8 mouse cellular contexts compared by ENCODE assay signal in the genomic region with DNA sequence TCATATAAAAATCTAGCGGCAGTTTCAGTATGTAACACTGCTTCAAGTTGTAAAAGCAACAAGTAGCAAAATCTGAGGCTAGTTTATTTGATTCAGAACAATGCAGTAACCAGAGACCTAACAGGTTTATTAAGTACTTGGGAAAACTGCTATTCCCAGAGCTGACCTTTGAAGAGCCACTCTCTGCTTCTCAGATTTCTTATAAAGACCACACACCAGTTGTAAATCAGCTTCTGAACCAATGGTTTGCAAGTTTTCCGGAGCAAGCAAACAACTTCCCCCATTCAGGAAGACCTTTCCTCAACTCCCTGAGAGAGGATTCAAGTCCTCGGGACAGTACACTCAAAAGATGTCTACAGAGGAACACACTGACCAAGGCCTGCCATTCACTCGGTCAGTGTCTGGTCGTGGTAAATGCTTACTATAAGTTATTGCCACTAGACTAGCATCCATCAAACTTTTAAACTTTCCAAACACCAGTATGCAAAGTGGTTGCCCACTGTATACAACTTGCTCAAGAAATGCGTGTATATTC. TPM values are rescaled to one million over a fixed set of nuclear protein-coding genes. Genes with fewer than 3 reads are reported as not detected.
A peak's percentile ranks its signal among the peaks of the same experiment; 100 is the strongest.
DNase-seq lines count a peak whose midpoint lies in the region; ATAC-seq and TF ChIP-seq lines count a peak whose summit lies in the region.

No protein-coding gene starts in this region.

- H3K36me3 ChIP-seq in lung, postnatal 0 days (ENCODE audit: insufficient read depth, low read length), result no peaks in the 10 kb centered on the region
- no peaks in the 10 kb centered on the region for H3K36me3 ChIP-seq in forebrain, embryonic 11.5 days (ENCODE audit: control insufficient read depth, insufficient read depth, low read length)
- no peaks in the 10 kb centered on the region for H3K36me3 ChIP-seq in liver, embryonic 11.5 days (ENCODE audit: control insufficient read depth, insufficient read depth, low read length)
- no peaks in the 10 kb centered on the region for H3K36me3 ChIP-seq in stomach, embryonic 16.5 days (ENCODE audit: control insufficient read depth, insufficient read depth, low read length)

- 9% methylated on average over 6 of the region's 6 CpGs for WGBS in lung, postnatal 0 days
- WGBS in forebrain, embryonic 11.5 days, result 21% methylated on average over 6 of the region's 6 CpGs
- WGBS in liver, embryonic 11.5 days, result 21% methylated on average over 6 of the region's 6 CpGs
- WGBS in stomach, embryonic 16.5 days, result 13% methylated on average over 6 of the region's 6 CpGs

- peak overlapping the region; percentile 93 for H3K4me3 ChIP-seq in lung, postnatal 0 days (ENCODE audit: low read depth, low read length)
- H3K4me3 ChIP-seq in forebrain, embryonic 11.5 days (ENCODE audit: low read depth, low read length), result peak overlapping the region; percentile 86
- peak overlapping the region; percentile 88 for H3K4me3 ChIP-seq in liver, embryonic 11.5 days (ENCODE audit: low read depth, low read length)
- H3K4me3 ChIP-seq in stomach, embryonic 16.5 days (replicated peaks; ENCODE audit: low read length), result peak overlapping the region; percentile 87

- TF ChIP-seq EP300 in lung, postnatal 0 days (IDR thresholded peaks at IDR 0.05), result no peak

- DNase-seq in lung, postnatal 0 days (ENCODE audit: low spot score), result peak; percentile 20
- no peak for DNase-seq in lung, postnatal 25 days (ENCODE audit: low spot score)
- no peak for DNase-seq in forebrain, embryonic 11.5 days (ENCODE audit: low spot score)
- DNase-seq in liver, embryonic 11.5 days (ENCODE audit: low spot score), result no peak
- no peak for DNase-seq in thymus, postnatal 4 days
- DNase-seq in cerebellum, postnatal 36 days, result no peak
- no peak for DNase-seq in spleen, postnatal 14 days (ENCODE audit: low spot score in 2 of 2)

- peak overlapping the region; percentile 93; the same call in 1 of the 2 replicates for H3K9ac ChIP-seq in lung, postnatal 0 days (replicated peaks; ENCODE audit: low read depth)
- H3K9ac ChIP-seq in forebrain, embryonic 11.5 days (ENCODE audit: low read length), result peak overlapping the region; percentile 96
- peak overlapping the region; percentile 95 for H3K9ac ChIP-seq in liver, embryonic 11.5 days (ENCODE audit: low read depth, low read length)
- peak overlapping the region; percentile 98 for H3K9ac ChIP-seq in stomach, embryonic 16.5 days (ENCODE audit: low read length)

- TF ChIP-seq CTCF in lung, postnatal 0 days (IDR thresholded peaks at IDR 0.05), result no peak

- no peak for ATAC-seq in lung, postnatal 0 days
- ATAC-seq in forebrain, embryonic 11.5 days (replicated peaks; ENCODE audit: low FRiP score), result no peak
- no peak for ATAC-seq in liver, embryonic 11.5 days (replicated peaks; ENCODE audit: low FRiP score)
- ATAC-seq in stomach, embryonic 16.5 days (ENCODE audit: insufficient read depth, low FRiP score), result no peak

- peak overlapping the region; percentile 99 for H3K27ac ChIP-seq in lung, postnatal 0 days (ENCODE audit: low read length)
- H3K27ac ChIP-seq in forebrain, embryonic 11.5 days (ENCODE audit: low read depth, low read length), result no peak overlapping the region
- peak overlapping the region; percentile 96; the same call in 1 of the 2 replicates for H3K27ac ChIP-seq in liver, embryonic 11.5 days (ENCODE audit: low read depth, low read length)
- H3K27ac ChIP-seq in stomach, embryonic 16.5 days (ENCODE audit: low read length), result peak overlapping the region; percentile 98; the same call in 1 of the 2 replicates

- peak overlapping the region; percentile 81 for H3K4me2 ChIP-seq in lung, postnatal 0 days (replicated peaks; ENCODE audit: low read depth, low read length)
- peak overlapping the region; percentile 66 for H3K4me2 ChIP-seq in forebrain, embryonic 11.5 days (ENCODE audit: low read depth, low read length, severe bottlenecking)
- H3K4me2 ChIP-seq in liver, embryonic 11.5 days, result peak overlapping the region; percentile 76
- H3K4me2 ChIP-seq in stomach, embryonic 16.5 days (ENCODE audit: low read depth, low read length), result peak overlapping the region; percentile 67

- no peaks in the 10 kb centered on the region for H3K9me3 ChIP-seq in lung, postnatal 0 days (ENCODE audit: low read length)
- H3K9me3 ChIP-seq in forebrain, embryonic 11.5 days (ENCODE audit: control insufficient read depth, low read length), result no peaks in the 10 kb centered on the region
- H3K9me3 ChIP-seq in liver, embryonic 11.5 days (ENCODE audit: control insufficient read depth, low read length), result no peaks in the 10 kb centered on the region
- no peaks in the 10 kb centered on the region for H3K9me3 ChIP-seq in stomach, embryonic 16.5 days (replicated peaks; ENCODE audit: control insufficient read depth, low read length)

- H3K27me3 ChIP-seq in lung, postnatal 0 days (replicated peaks; ENCODE audit: insufficient read depth, low read length), result no peaks in the 10 kb centered on the region
- no peaks in the 10 kb centered on the region for H3K27me3 ChIP-seq in forebrain, embryonic 11.5 days (ENCODE audit: control insufficient read depth, insufficient read depth, low read length)
- H3K27me3 ChIP-seq in liver, embryonic 11.5 days (replicated peaks; ENCODE audit: control insufficient read depth, insufficient read depth, low read length), result no peaks in the 10 kb centered on the region
- no peaks in the 10 kb centered on the region for H3K27me3 ChIP-seq in stomach, embryonic 16.5 days (ENCODE audit: control insufficient read depth, insufficient read depth, low read length)

- peaks cover 15% of the 10 kb centered on the region for H3K4me1 ChIP-seq in lung, postnatal 0 days (ENCODE audit: insufficient read depth, low read depth, low read length)
- peaks cover 4% of the 10 kb centered on the region; the same call in 1 of the 2 replicates for H3K4me1 ChIP-seq in forebrain, embryonic 11.5 days (replicated peaks; ENCODE audit: control insufficient read depth, insufficient read depth, low read length)
- H3K4me1 ChIP-seq in liver, embryonic 11.5 days (replicated peaks; ENCODE audit: control insufficient read depth, insufficient read depth, low read length), result peaks cover 27% of the 10 kb centered on the region
- peaks cover 17% of the 10 kb centered on the region for H3K4me1 ChIP-seq in stomach, embryonic 16.5 days (ENCODE audit: control insufficient read depth, insufficient read depth, low read length)

RNA-seq across cellular contexts. Expression of gene Fbxl17, which starts 1.6 kb away (rescaled TPM):
- 6.9 and 7.6 TPM in 2 replicates for polyA plus RNA-seq in lung, postnatal 0 days (2015; fragmentation: Nextera tagmentation; extraction: Ambion mirVana)
- 5.8 and 6.9 TPM in 2 replicates for polyA plus RNA-seq in forebrain, embryonic 11.5 days (2014; fragmentation: Nextera tagmentation; extraction: Ambion mirVana)
- polyA plus RNA-seq in liver, embryonic 11.5 days (2014; fragmentation: Nextera tagmentation; extraction: Ambion mirVana), result 2.8 and 3.0 TPM in 2 replicates
- polyA plus RNA-seq in stomach, embryonic 16.5 days (2015; fragmentation: Nextera tagmentation; extraction: Ambion mirVana), result 3.8 and 4.7 TPM in 2 replicates
